19 mouse cellular contexts compared by ENCODE assay signal in the genomic region with DNA sequence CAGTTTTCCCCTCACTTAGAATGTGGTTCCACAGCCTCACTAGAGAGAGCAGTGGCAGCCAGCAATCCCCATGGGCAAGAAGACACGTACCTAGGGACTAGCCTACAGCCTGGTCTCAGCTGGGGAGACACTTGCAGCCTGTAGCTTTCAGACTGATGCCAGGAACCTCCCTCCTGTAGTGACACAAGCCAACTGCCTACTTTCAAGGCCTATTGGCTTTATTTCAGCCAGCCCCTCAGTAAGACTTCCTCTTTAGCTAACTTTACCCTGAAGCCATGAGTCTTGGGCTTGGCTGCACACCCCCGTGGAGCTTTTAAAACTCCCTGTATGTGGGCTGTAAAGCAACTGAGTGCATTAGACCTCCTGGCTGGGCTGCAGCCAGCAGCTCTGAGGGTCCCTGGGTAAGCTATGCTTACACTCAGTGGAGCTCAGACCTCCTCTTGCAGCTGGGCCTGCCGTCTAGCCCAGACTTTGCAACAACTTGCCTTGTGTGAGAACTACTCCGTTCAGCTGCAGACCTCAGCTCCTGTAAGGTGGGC.
A peak's percentile ranks its signal among the peaks of the same experiment; 100 is the strongest.
DNase-seq lines count a peak whose midpoint lies in the region; ATAC-seq and TF ChIP-seq lines count a peak whose summit lies in the region.
"Had no signal": no experiment of that assay in that cellular context is flagged by ENCODE, and none has a peak within 500 bp of the region (broad histone marks: within the 10 kb centered on the region; RNA-seq: fewer than 3 reads in every experiment).

No protein-coding gene starts in this region.

- H3K4me3 ChIP-seq in heart, embryonic 10.5 days = no peak overlapping the region
- no peak overlapping the region for H3K4me3 ChIP-seq in left cerebral cortex, adult 2 months
- H3K4me3 ChIP-seq: embryonic facial prominence, embryonic 12.5 days; forebrain, embryonic 15.5 days; neural tube, embryonic 13.5 days had no signal

- DNase-seq in heart, embryonic 10.5 days (ENCODE audit: low spot score) = no peak
- DNase-seq in heart, postnatal 4 days = no peak
- peak; percentile 41 for DNase-seq in left cerebral cortex, postnatal 4 days
- DNase-seq in left cerebral cortex, adult 2 months (ENCODE audit: extremely low spot score in 1 of 2, low spot score in 2 of 2) = no peak
- peak; percentile 23 for DNase-seq in skeletal muscle tissue, adult 2 months (ENCODE audit: low read depth, low spot score)
- DNase-seq in cerebellum, adult 11 months = no peak
- no peak for DNase-seq in thymus, postnatal 0 days (ENCODE audit: low spot score)
- DNase-seq: cerebellum, adult 2 months; gastrocnemius, postnatal 36 days; heart, postnatal 14 days; kidney, adult 8-10 months; lung, postnatal 4 days; thymus, postnatal 25 days had no signal

- no peaks in the 10 kb centered on the region for H3K9me3 ChIP-seq in heart, embryonic 10.5 days
- H3K9me3 ChIP-seq: embryonic facial prominence, embryonic 12.5 days; forebrain, embryonic 15.5 days; neural tube, embryonic 13.5 days had no signal

- H3K4me1 ChIP-seq in heart, embryonic 10.5 days = peaks cover 62% of the 10 kb centered on the region

- no peak for TF ChIP-seq CTCF in left cerebral cortex, adult 2 months (IDR thresholded peaks at IDR 0.05)

- H3K36me3 ChIP-seq in heart, embryonic 10.5 days = no peaks in the 10 kb centered on the region
- H3K36me3 ChIP-seq: embryonic facial prominence, embryonic 12.5 days; forebrain, embryonic 15.5 days; neural tube, embryonic 13.5 days had no signal

- H3K27ac ChIP-seq in heart, embryonic 10.5 days = peak overlapping the region; percentile 57
- H3K27ac ChIP-seq in left cerebral cortex, adult 2 months = no peak overlapping the region
- H3K27ac ChIP-seq: embryonic facial prominence, embryonic 12.5 days; forebrain, embryonic 15.5 days; neural tube, embryonic 13.5 days had no signal

- peaks cover 28% of the 10 kb centered on the region for H3K27me3 ChIP-seq in heart, embryonic 10.5 days (ENCODE audit: insufficient read depth, poor library complexity, severe bottlenecking)
- H3K27me3 ChIP-seq: forebrain, embryonic 15.5 days had no signal

- WGBS in heart, embryonic 10.5 days = 63% methylated on average over 4 of the region's 4 CpGs

- ATAC-seq in common myeloid progenitor, adult 5-6 weeks (replicated peaks; ENCODE audit: low read depth, poor library complexity, severe bottlenecking) = peak; percentile 49
- ATAC-seq: activated CD4-positive, CD25-positive, alpha-beta regulatory T cell, adult 4 months; forebrain, embryonic 15.5 days; midbrain, embryonic 16.5 days had no signal

- intact Hi-C loops in left cerebral cortex, postnatal 4 days (cut with DNase I) = no loop called here
- intact Hi-C loops in left cerebral cortex, adult 2 months (cut with DNase I) = no loop called here

Comparison
In these comparisons a context has a peak if more than half of its experiments do, and no peak if none do; other contexts are left out.
1. DNase-seq: peak in left cerebral cortex, postnatal 4 days (single experiment) and skeletal muscle tissue, adult 2 months (single experiment); none in heart, embryonic 10.5 days (single experiment), heart, postnatal 4 days (single experiment), left cerebral cortex, adult 2 months (0 of 2), cerebellum, adult 11 months (single experiment) and thymus, postnatal 0 days (single experiment).